ENCODE assay signal across 9 mouse cellular contexts in genomic region chr14:40917632-40918031, GRCm38 (mm10). TPM values are rescaled to one million over a fixed set of nuclear protein-coding genes. Genes with fewer than 3 reads are reported as not detected.
DNase-seq lines count a peak whose midpoint lies in the region; ATAC-seq lines count a peak whose summit lies in the region.
"Had no signal": no experiment of that assay in that cellular context is flagged by ENCODE, and none has a peak within 500 bp of the region (broad histone marks: within the 10 kb centered on the region; RNA-seq: fewer than 3 reads in every experiment).

No protein-coding gene starts in this region.

- H3K4me3 ChIP-seq in hindbrain, embryonic 16.5 days (ENCODE audit: low read length): no peak overlapping the region
- H3K4me3 ChIP-seq: myocyte had no signal

- no peak overlapping the region for H3K4me2 ChIP-seq in hindbrain, embryonic 16.5 days (ENCODE audit: low read length)

- peak; percentile 90 for DNase-seq in NIH3T3 (ENCODE audit: low read depth)
- DNase-seq in cerebellum, adult 8-10 months: peak; percentile 86
- DNase-seq in layer of hippocampus, postnatal 36 days: peak; percentile 83 to 90
- DNase-seq in lung, postnatal 36 days: peak; percentile 97
- peak; percentile 89 for DNase-seq in retina, postnatal 1 day
- peak; percentile 93 for DNase-seq in urinary bladder, adult 2 months (ENCODE audit: low spot score)

- no peaks in the 10 kb centered on the region for H3K9me3 ChIP-seq in hindbrain, embryonic 16.5 days (ENCODE audit: control insufficient read depth, low read length)

- H3K27me3 ChIP-seq in hindbrain, embryonic 16.5 days (replicated peaks; ENCODE audit: control insufficient read depth, insufficient read depth, low read length): no peaks in the 10 kb centered on the region

- no peaks in the 10 kb centered on the region for H3K4me1 ChIP-seq in hindbrain, embryonic 16.5 days (ENCODE audit: control insufficient read depth, insufficient read depth, low read depth, low read length)

- H3K27ac ChIP-seq in hindbrain, embryonic 16.5 days (ENCODE audit: low read depth, low read length): no peak overlapping the region

- peaks cover 4% of the 10 kb centered on the region; the same call in 1 of the 2 replicates for H3K36me3 ChIP-seq in hindbrain, embryonic 16.5 days (ENCODE audit: control insufficient read depth, insufficient read depth, low read length)

- WGBS in hindbrain, embryonic 16.5 days: 0% methylated on average over 1 of the region's 1 CpGs

- no peak overlapping the region for H3K9ac ChIP-seq in hindbrain, embryonic 16.5 days (ENCODE audit: low read depth, low read length)

- ATAC-seq in frontal cortex, adult (ENCODE audit: low TSS enrichment): peak; percentile 43
- peak; percentile 43 for ATAC-seq in hindbrain, embryonic 16.5 days

RNA-seq across cellular contexts. Expression of gene Sh2d4b, which starts 24.6 kb away (rescaled TPM):
- polyA plus RNA-seq in hindbrain, embryonic 16.5 days (2015; fragmentation: Nextera tagmentation; extraction: Ambion mirVana): 0.54 and 0.69 TPM in 2 replicates
- total RNA-seq in layer of hippocampus, postnatal 36 days (2021): 1 to 10 TPM; 2.1 TPM
- 0.32 and 0.44 TPM in 2 replicates for polyA plus RNA-seq in urinary bladder, adult 2 months (2012; rRNA removed)

RNA-seq across cellular contexts. Expression of gene Tspan14, which starts 49.0 kb away (rescaled TPM):
- 52.5 and 60.6 TPM in 2 replicates for polyA plus RNA-seq in hindbrain, embryonic 16.5 days (2015; fragmentation: Nextera tagmentation; extraction: Ambion mirVana)
- 10 to 100 TPM; 31.4 to 32.6 TPM for total RNA-seq in layer of hippocampus, postnatal 36 days (2021)
- 55.9 and 58.9 TPM in 2 replicates for polyA plus RNA-seq in urinary bladder, adult 2 months (2012; rRNA removed)
